Mouse (Mus musculus): ENCODE data around the gene Litaf. TPM values are rescaled to one million over a fixed set of nuclear protein-coding genes. Genes with fewer than 3 reads are reported as not detected.
"Not testable (repeated sequence)": the region's sequence is repeated elsewhere in the genome, so short reads cannot be mapped to it uniquely, and the experiment has no call there.

Gene Litaf
- total RNA-seq, 2 experiments from 2014 or later = 17.0 to 19.2 TPM

- intact Hi-C loops (cut with DNase I; ENCODE audit: low total_unique reads) = loop anchor here (10.0 kb wide), 1 partner anchor 141 kb away; the partner anchor contains the start of gene Zc3h7a
- DNase-seq = peak; percentile 86
Measured at GRCm38 (mm10) chr16:11034193-11034803, 31.7 kb downstream of the Litaf start.

GRCm38 (mm10) chr16:11031320-11031719 lies 34.6 kb downstream of the Litaf start:
- DNase-seq = no peak

GRCm38 (mm10) chr16:11030844-11031243 lies 35.1 kb downstream of the Litaf start:
- intact Hi-C loops (cut with DNase I; ENCODE audit: low total_unique reads) = loop anchor here (10.0 kb wide), 1 partner anchor 144 kb away; the partner anchor contains the start of gene Zc3h7a
- no peak for DNase-seq

More at GRCm38 (mm10) chr16:11031320-11031719, 34.6 kb downstream of the Litaf start:
- intact Hi-C loops (cut with DNase I; ENCODE audit: low total_unique reads) = loop anchor here (10.0 kb wide), 1 partner anchor 143 kb away; the partner anchor contains the start of gene Zc3h7a

- intact Hi-C loops (cut with DNase I; ENCODE audit: low total_unique reads) = loop anchor here (5.0 kb wide), 1 partner anchor 66 kb away; no protein-coding TSS in a partner anchor
- DNase-seq = no peak
Measured at GRCm38 (mm10) chr16:11028206-11028605, 37.8 kb downstream of the Litaf start.

- intact Hi-C loops (cut with DNase I; ENCODE audit: low total_unique reads) = loop anchor here (5.0 kb wide), 1 partner anchor 63 kb away; no protein-coding TSS in a partner anchor
- DNase-seq = peak; percentile 65
Measured at GRCm38 (mm10) chr16:11024841-11025240, 41.1 kb downstream of the Litaf start.

- intact Hi-C loops (cut with DNase I; ENCODE audit: low total_unique reads) = no loop called here
- no peak for DNase-seq
Measured at GRCm38 (mm10) chr16:11023618-11024017, 42.3 kb downstream of the Litaf start.

GRCm38 (mm10) chr16:11022113-11022489 lies 43.9 kb downstream of the Litaf start:
- intact Hi-C loops (cut with DNase I; ENCODE audit: low total_unique reads) = no loop called here

GRCm38 (mm10) chr16:11021403-11022112 lies 44.4 kb downstream of the Litaf start:
- intact Hi-C loops (cut with DNase I; ENCODE audit: low total_unique reads) = no loop called here
- no peak for DNase-seq

More at GRCm38 (mm10) chr16:11022113-11022489, 43.9 kb downstream of the Litaf start:
- DNase-seq = no peak

GRCm38 (mm10) chr16:11017807-11018595 lies 48.0 kb downstream of the Litaf start:
- intact Hi-C loops (cut with DNase I; ENCODE audit: low total_unique reads) = no loop called here
- no peak for DNase-seq

- no peak for DNase-seq
- intact Hi-C loops (cut with DNase I; ENCODE audit: low total_unique reads) = no loop called here
Measured at GRCm38 (mm10) chr16:11016353-11016752, 49.6 kb downstream of the Litaf start.

- DNase-seq = no peak
- intact Hi-C loops (cut with DNase I; ENCODE audit: low total_unique reads) = no loop called here
Measured at GRCm38 (mm10) chr16:11014407-11014806, 51.5 kb downstream of the Litaf start.

- DNase-seq; intact Hi-C loops (cut with DNase I; ENCODE audit: low total_unique reads): not testable (repeated sequence)
Measured at GRCm38 (mm10) chr16:11013464-11014147, 52.4 kb downstream of the Litaf start.

- DNase-seq = peak; percentile 67
- intact Hi-C loops (cut with DNase I; ENCODE audit: low total_unique reads) = no loop called here
Measured at GRCm38 (mm10) chr16:11012571-11013463, 53.1 kb downstream of the Litaf start.

- DNase-seq = no peak
- intact Hi-C loops (cut with DNase I; ENCODE audit: low total_unique reads) = no loop called here
Measured at GRCm38 (mm10) chr16:11011939-11012338, 54.0 kb downstream of the Litaf start.

- intact Hi-C loops (cut with DNase I; ENCODE audit: low total_unique reads) = no loop called here
- DNase-seq = no peak
Measured at GRCm38 (mm10) chr16:11011206-11011605, 54.8 kb downstream of the Litaf start.

- no peak for DNase-seq
- intact Hi-C loops (cut with DNase I; ENCODE audit: low total_unique reads) = no loop called here
Measured at GRCm38 (mm10) chr16:11010270-11010669, 55.7 kb downstream of the Litaf start.

GRCm38 (mm10) chr16:11008162-11008991 lies 57.6 kb downstream of the Litaf start:
- intact Hi-C loops (cut with DNase I; ENCODE audit: low total_unique reads) = no loop called here
- DNase-seq = peak; percentile 89

GRCm38 (mm10) chr16:11006100-11006499 lies 59.9 kb downstream of the Litaf start:
- intact Hi-C loops (cut with DNase I; ENCODE audit: low total_unique reads) = no loop called here
- DNase-seq = no peak

Measured in gastrocnemius, postnatal 14 days (tissue).